In genomic region chr5:125532191-125532544, GRCm38 (mm10) we compare ENCODE assay signal across 8 mouse cellular contexts. TPM values are rescaled to one million over a fixed set of nuclear protein-coding genes. Genes with fewer than 3 reads are reported as not detected.
A peak's percentile ranks its signal among the peaks of the same experiment; 100 is the strongest.
DNase-seq lines count a peak whose midpoint lies in the region; ATAC-seq lines count a peak whose summit lies in the region.

No protein-coding gene starts in this region.

- DNase-seq in lung, postnatal 36 days, result no peak
- DNase-seq in layer of hippocampus, postnatal 14 days (ENCODE audit: low spot score in 2 of 2), result peak; percentile 41 to 67
- DNase-seq in midbrain, embryonic 10.5 days (ENCODE audit: low spot score), result peak; percentile 79
- no peak for DNase-seq in adipocyte (ENCODE audit: low spot score)

- peak overlapping the region; percentile 79 for H3K4me2 ChIP-seq in lung, embryonic 15.5 days
- peak overlapping the region; percentile 94 for H3K4me2 ChIP-seq in forebrain, embryonic 13.5 days
- H3K4me2 ChIP-seq in stomach, embryonic 16.5 days (ENCODE audit: low read depth, low read length), result peak overlapping the region; percentile 56

- H3K4me3 ChIP-seq in lung, embryonic 15.5 days, result peak overlapping the region; percentile 40
- peak overlapping the region; percentile 61 for H3K4me3 ChIP-seq in forebrain, embryonic 13.5 days
- peak overlapping the region; percentile 69 for H3K4me3 ChIP-seq in midbrain, embryonic 10.5 days
- H3K4me3 ChIP-seq in stomach, embryonic 16.5 days (replicated peaks; ENCODE audit: low read length), result peak overlapping the region; percentile 46

- no peak overlapping the region for H3K9ac ChIP-seq in lung, embryonic 15.5 days
- H3K9ac ChIP-seq in forebrain, embryonic 13.5 days, result peak overlapping the region; percentile 75
- peak overlapping the region; percentile 51; the same call in 1 of the 2 replicates for H3K9ac ChIP-seq in stomach, embryonic 16.5 days (ENCODE audit: low read length)

- 0% methylated on average over 30 of the region's 30 CpGs for WGBS in lung, embryonic 15.5 days
- WGBS in forebrain, embryonic 13.5 days, result 0% methylated on average over 29 of the region's 30 CpGs
- 4% methylated on average over 30 of the region's 30 CpGs for WGBS in midbrain, embryonic 10.5 days
- 0% methylated on average over 27 of the region's 30 CpGs for WGBS in stomach, embryonic 16.5 days

- H3K27ac ChIP-seq in lung, embryonic 15.5 days, result no peak overlapping the region
- H3K27ac ChIP-seq in forebrain, embryonic 13.5 days, result peak overlapping the region; percentile 14; the same call in 1 of the 2 replicates
- H3K27ac ChIP-seq in midbrain, embryonic 10.5 days (replicated peaks), result peak overlapping the region; percentile 78
- no peak overlapping the region for H3K27ac ChIP-seq in stomach, embryonic 16.5 days (ENCODE audit: low read length)

- peaks cover 10% of the 10 kb centered on the region; the same call in 1 of the 2 replicates for H3K4me1 ChIP-seq in lung, embryonic 15.5 days
- H3K4me1 ChIP-seq in forebrain, embryonic 13.5 days, result peaks cover 37% of the 10 kb centered on the region
- peaks cover 44% of the 10 kb centered on the region for H3K4me1 ChIP-seq in midbrain, embryonic 10.5 days
- H3K4me1 ChIP-seq in stomach, embryonic 16.5 days (ENCODE audit: control insufficient read depth, insufficient read depth, low read length), result no peaks in the 10 kb centered on the region; the same call in 1 of the 2 replicates

- peaks cover 82% of the 10 kb centered on the region for H3K27me3 ChIP-seq in lung, embryonic 15.5 days
- peaks cover 74% of the 10 kb centered on the region for H3K27me3 ChIP-seq in forebrain, embryonic 13.5 days
- peaks cover 97% of the 10 kb centered on the region for H3K27me3 ChIP-seq in midbrain, embryonic 10.5 days (ENCODE audit: low read depth, poor library complexity, severe bottlenecking)
- peaks cover 70% of the 10 kb centered on the region for H3K27me3 ChIP-seq in stomach, embryonic 16.5 days (ENCODE audit: control insufficient read depth, insufficient read depth, low read length)

- no peaks in the 10 kb centered on the region for H3K36me3 ChIP-seq in lung, embryonic 15.5 days
- no peaks in the 10 kb centered on the region for H3K36me3 ChIP-seq in forebrain, embryonic 13.5 days (ENCODE audit: poor library complexity, severe bottlenecking)
- no peaks in the 10 kb centered on the region for H3K36me3 ChIP-seq in midbrain, embryonic 10.5 days
- H3K36me3 ChIP-seq in stomach, embryonic 16.5 days (ENCODE audit: control insufficient read depth, insufficient read depth, low read length), result no peaks in the 10 kb centered on the region

- no peaks in the 10 kb centered on the region for H3K9me3 ChIP-seq in lung, embryonic 15.5 days
- no peaks in the 10 kb centered on the region for H3K9me3 ChIP-seq in forebrain, embryonic 13.5 days (replicated peaks)
- no peaks in the 10 kb centered on the region for H3K9me3 ChIP-seq in midbrain, embryonic 10.5 days (replicated peaks)
- H3K9me3 ChIP-seq in stomach, embryonic 16.5 days (replicated peaks; ENCODE audit: control insufficient read depth, low read length), result no peaks in the 10 kb centered on the region

- ATAC-seq in lung, embryonic 15.5 days (ENCODE audit: borderline replicate concordance, extremely low read depth, low FRiP score, low TSS enrichment), result peak; percentile 52; the same call in 1 of the 2 replicates
- ATAC-seq in forebrain, embryonic 13.5 days, result peak; percentile 69
- ATAC-seq in stomach, embryonic 16.5 days (ENCODE audit: insufficient read depth, low FRiP score), result peak; percentile 54; the same call in 1 of the 2 replicates
- ATAC-seq in megakaryocyte-erythroid progenitor cell, adult 5-6 weeks (replicated peaks; ENCODE audit: low FRiP score, low TSS enrichment, poor library complexity, severe bottlenecking), result no peak

RNA-seq across cellular contexts. Expression of gene Tmem132b, which starts 0.6 kb away (rescaled TPM):
- polyA plus RNA-seq in lung, embryonic 15.5 days (2015; fragmentation: Nextera tagmentation; extraction: Ambion mirVana), result 0.03 and 0.11 TPM in 2 replicates
- polyA plus RNA-seq in forebrain, embryonic 13.5 days (2015; fragmentation: Nextera tagmentation; extraction: Ambion mirVana), result 2.1 TPM in 2 replicates
- total RNA-seq in layer of hippocampus, postnatal 14 days (2021), result 100 to 1,000 TPM in 1 of 2 experiments, 10 to 100 TPM in 1; 98.9 to 106 TPM
- polyA plus RNA-seq in midbrain, embryonic 10.5 days (2016; fragmentation: Nextera tagmentation; extraction: Ambion mirVana), result 0.20 and 0.29 TPM in 2 replicates
- 0.26 and 0.37 TPM in 2 replicates for polyA plus RNA-seq in stomach, embryonic 16.5 days (2015; fragmentation: Nextera tagmentation; extraction: Ambion mirVana)
- total RNA-seq in megakaryocyte-erythroid progenitor cell, adult 5-6 weeks (2014; fragmentation: Nextera tagmentation), result not detected in 2 replicates
- not detected in 2 replicates for total RNA-seq in megakaryocyte-erythroid progenitor cell, adult 5-6 weeks (2017)

RNA-seq across cellular contexts. Expression of gene Aacs, which starts 56.6 kb away (rescaled TPM):
- polyA plus RNA-seq in lung, embryonic 15.5 days (2015; fragmentation: Nextera tagmentation; extraction: Ambion mirVana), result 36.8 TPM in 2 replicates
- polyA plus RNA-seq in forebrain, embryonic 13.5 days (2015; fragmentation: Nextera tagmentation; extraction: Ambion mirVana), result 53.7 and 54.6 TPM in 2 replicates
- total RNA-seq in layer of hippocampus, postnatal 14 days (2021), result 10 to 100 TPM; 77.1 to 87.7 TPM
- polyA plus RNA-seq in midbrain, embryonic 10.5 days (2016; fragmentation: Nextera tagmentation; extraction: Ambion mirVana), result 63.9 and 71.5 TPM in 2 replicates
- polyA plus RNA-seq in stomach, embryonic 16.5 days (2015; fragmentation: Nextera tagmentation; extraction: Ambion mirVana), result 75.4 and 79.3 TPM in 2 replicates
- total RNA-seq in megakaryocyte-erythroid progenitor cell, adult 5-6 weeks (2014; fragmentation: Nextera tagmentation), result 8.4 and 8.7 TPM in 2 replicates
- 3.2 and 3.8 TPM in 2 replicates for total RNA-seq in megakaryocyte-erythroid progenitor cell, adult 5-6 weeks (2017)

Comparison
In these comparisons a context has a peak if more than half of its experiments do, and no peak if none do; other contexts are left out.
1. H3K27ac ChIP-seq: peak in forebrain, embryonic 13.5 days (single experiment) and midbrain, embryonic 10.5 days (single experiment); none in lung, embryonic 15.5 days (single experiment) and stomach, embryonic 16.5 days (single experiment).
2. DNase-seq: peak in layer of hippocampus, postnatal 14 days (2 of 2) and midbrain, embryonic 10.5 days (single experiment); none in lung, postnatal 36 days (single experiment) and adipocyte (single experiment).
3. Peak in every context shown above with its lines, with median percentiles within 50 percentile points of each other: H3K4me2 ChIP-seq and H3K4me3 ChIP-seq.